Mouse (Mus musculus): ENCODE data around the gene Gm6583.

- TF ChIP-seq CTCF (IDR thresholded peaks at IDR 0.05; ENCODE audit: extremely low read depth, insufficient read depth, insufficient read length, insufficient replicate concordance) = no peak
- no peak for TF ChIP-seq POLR2A (IDR thresholded peaks at IDR 0.05; ENCODE audit: low read depth, low read length)
Observed at GRCm38 (mm10) chr5:112391002-112391401, 35.2 kb upstream of the Gm6583 start.
